Mouse (Mus musculus): ENCODE measurements around the gene Git1. TPM values are rescaled to one million over a fixed set of nuclear protein-coding genes. Genes with fewer than 3 reads are reported as not detected.

Gene Git1
- 196 and 197 TPM in 2 replicates for polyA plus RNA-seq (2012; rRNA removed)

DNA sequence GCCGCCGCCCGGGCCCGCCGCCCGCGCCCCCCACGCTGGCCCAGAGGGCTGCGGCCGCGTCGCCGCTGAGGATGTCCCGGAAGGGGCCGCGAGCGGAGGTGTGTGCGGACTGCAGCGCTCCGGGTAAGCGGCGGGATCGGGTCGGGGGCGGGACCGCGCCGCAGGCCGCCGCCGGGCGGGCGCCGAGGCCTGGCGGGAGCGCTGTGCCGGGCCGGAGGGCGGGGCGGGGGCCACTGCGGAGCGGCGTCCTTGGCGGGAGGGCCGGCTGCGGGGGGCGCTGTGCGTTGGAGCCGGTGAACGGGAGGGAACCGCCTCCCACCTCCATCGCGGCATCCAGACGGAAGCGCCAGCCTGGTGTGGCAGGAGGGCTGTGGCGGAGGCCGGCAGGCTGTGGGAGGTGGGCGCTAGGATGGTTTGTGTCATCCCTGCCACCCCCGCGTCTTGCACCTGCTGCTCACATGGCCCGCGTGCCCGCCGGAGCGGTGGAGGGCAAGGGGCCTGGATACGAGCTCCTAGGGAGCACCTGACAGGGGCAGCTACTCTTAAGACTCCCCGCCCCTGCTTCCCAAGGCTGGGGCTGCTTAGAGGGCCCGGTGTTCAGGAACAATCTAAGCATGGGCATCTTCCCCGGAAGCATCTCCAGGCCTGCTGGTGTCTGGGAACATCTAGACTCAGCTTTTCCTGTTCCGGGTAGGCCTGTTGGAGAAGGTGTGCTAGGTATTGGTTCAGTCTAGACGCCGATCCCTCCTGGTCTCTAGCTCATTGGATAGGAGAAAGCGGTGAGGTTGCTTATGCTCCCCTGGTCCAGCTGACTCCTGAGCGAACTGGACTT lies at the start of gene Git1:
Gene Git1, plus strand, starts transcription at position 51 of the 832 bp plus-strand sequence.
- peak in 1 of 2 experiments; percentile 72 for DNase-seq (ENCODE audit: extremely low spot score in 1 of 2, low spot score in 1 of 2)

DNA sequence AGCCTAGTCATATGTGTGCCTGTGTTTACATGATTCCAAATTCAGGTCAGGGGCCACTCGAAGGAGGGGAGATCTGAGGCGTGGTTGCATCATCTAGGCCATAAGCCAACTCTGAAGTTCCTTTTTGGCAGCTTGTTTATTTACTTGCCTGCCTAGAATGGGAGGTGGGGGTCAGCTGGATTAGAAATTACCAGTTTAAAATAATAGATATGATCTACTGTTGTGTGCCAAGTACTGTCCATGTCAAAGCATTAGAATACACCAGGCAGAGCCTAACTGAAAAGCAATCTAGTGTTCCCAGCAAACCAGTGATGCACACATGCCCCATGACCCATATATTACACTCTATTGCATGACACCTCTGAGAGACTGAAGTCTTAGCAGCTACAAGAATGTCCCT lies 48.4 kb upstream of the Git1 start:
- DNase-seq (ENCODE audit: extremely low spot score in 1 of 2, low spot score in 1 of 2): no peak

DNA sequence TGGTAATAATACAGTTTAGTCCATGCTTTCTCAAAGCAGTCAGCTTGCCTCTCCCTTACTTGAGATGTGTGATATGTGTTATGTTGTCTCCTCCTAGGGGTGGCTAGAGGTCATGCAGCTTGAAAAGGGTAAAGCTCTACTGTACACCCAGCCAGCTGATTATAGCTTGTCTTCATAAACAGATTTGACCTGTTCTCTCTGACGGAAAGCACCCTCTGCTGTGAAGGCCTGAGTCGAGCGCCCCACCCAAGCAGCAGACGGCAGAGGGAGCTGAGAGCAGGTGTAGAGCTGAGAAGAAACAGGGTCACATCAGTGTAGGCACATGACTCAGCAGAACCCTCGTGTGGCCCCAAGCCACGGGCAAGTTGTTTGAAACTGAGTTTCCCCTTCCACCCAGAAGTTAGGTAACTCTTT lies 46.7 kb upstream of the Git1 start:
- peak in 1 of 2 experiments; percentile 65 for DNase-seq (ENCODE audit: extremely low spot score in 1 of 2, low spot score in 1 of 2)

DNA sequence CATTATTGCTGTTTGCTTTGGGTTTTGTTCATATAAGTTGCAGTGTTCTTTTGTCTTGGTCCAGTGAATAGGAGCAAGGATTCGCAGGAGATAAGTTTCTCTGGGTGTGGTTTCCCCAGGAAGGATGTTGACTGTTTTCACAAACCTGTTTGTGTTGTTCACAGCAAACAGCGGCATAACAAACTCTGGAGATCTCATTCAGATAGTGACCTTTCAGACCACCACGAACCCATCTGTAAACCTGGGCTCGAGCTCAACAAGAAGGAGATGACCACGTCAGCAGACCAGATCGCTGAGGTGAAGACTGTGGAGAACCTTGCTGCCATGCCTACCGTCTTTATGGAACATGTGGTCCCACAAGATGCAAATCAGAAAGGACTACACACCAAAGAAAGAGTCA lies 44.1 kb upstream of the Git1 start:
- DNase-seq (ENCODE audit: extremely low spot score in 1 of 2, low spot score in 1 of 2): no peak

DNA sequence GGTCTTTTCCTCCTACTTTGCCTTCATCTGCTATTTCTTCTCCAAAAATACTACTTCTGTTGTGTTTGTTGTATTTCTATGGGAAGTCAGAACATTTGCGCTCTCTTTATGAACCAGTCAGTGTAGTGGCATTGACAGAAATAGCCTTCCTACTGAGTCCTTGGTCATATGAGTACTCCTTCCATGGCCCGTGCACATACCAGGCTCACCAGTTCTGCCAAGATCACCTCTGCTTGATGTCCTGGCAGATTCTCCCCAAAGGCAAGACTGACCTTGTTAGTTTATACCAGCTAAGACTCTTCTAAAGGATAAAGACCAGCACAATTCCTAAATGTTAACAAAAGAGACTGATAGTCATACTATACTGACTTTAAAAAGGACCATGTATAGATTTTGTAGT lies 41.7 kb upstream of the Git1 start:
- no peak for DNase-seq (ENCODE audit: extremely low spot score in 1 of 2, low spot score in 1 of 2)

DNA sequence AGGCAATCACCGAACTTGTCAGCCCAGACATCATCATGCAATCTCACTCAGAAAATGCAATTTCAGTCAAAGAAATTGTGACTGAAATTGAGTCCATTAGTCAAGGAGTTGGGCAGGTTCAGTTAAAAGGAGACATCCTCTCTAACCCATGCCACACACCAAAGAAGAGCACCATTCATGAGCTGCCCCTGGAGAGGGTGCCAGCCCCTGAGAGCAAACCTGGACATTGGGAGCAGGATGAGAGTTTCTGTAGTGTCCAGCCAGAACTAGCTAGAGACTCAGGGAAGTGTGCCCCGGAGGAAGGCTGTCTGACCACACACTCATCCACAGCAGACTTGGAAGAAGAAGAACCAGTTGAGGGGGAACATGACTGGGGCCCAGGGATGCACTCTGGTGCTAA lies 40.0 kb upstream of the Git1 start:
- DNase-seq (ENCODE audit: extremely low spot score in 1 of 2, low spot score in 1 of 2): no peak

DNA sequence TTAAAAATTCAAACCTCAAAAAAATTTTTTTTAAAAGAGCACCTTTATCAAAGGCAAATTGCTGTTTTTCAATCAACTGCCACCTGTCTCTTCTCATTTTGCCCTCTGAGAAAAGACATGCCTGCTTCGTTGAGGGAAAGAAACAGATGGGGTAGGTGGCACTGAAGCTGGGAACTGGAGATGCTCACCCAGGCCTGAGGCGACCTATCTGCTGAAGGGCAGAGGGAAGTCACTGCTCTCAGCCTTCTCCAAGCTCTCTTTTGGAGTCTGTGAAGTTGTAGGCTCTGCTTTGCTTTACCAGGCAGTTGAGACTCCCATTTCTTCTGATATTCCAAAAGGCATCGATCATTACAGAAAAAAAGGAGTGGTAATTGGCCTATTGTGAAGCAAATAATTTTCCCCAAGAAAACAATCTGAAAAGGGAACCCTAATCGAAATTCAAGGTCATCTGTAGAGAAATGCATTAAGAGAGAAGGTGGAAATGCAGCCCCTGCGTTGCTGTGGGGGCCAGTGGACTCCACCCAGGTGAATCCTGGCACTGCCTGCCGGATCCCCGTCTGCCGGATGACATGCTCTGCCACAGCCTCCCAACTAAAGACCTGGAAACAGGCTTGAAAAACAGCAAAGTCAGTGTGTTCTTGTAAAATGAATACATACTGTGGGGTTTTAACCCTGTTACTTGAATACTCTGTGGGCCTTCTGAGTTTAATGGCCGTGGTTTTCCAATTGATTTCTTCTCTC lies 37.4 kb upstream of the Git1 start:
- no peak for DNase-seq (ENCODE audit: extremely low spot score in 1 of 2, low spot score in 1 of 2)

DNA sequence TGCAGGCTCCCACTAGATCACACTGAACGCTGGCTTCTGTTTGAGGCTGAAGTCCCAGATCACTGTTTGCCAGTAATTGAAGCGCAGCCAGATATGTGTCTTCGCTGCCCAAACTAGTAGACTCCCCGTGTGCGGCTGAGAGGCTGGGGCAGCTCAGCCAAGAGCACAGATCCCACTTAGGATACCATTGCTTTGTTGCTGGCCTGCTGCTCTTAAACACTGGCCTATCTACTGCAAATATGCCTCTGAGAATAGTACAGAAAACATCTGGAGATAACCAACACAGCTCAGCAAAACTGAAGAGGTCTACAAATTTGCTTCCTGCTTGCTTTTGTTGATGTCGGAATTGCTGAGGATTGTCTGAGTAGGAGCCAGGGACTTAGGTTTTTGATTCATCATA lies 36.5 kb upstream of the Git1 start:
- DNase-seq (ENCODE audit: extremely low spot score in 1 of 2, low spot score in 1 of 2): peak in 1 of 2 experiments; percentile 26

DNA sequence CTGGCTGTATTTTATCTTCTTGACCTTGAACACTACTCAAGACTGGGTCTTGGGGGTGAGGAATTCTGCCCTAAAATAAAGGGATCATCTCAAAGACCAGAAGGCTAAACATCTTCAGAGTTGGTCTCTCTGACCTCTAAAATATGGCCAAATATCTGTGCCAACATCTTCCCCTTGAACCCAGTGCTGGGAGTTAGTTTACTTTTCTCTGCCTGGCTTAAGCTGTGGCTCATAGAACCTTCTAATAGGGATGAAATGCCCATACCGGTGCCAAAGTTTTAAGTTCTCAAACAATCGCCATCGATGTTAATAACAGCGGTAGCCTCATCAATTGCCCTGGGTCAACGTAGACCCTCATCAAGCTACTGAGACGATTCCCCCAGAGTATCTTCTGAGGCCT lies 31.5 kb upstream of the Git1 start:
- no peak for DNase-seq (ENCODE audit: extremely low spot score in 1 of 2, low spot score in 1 of 2)

DNA sequence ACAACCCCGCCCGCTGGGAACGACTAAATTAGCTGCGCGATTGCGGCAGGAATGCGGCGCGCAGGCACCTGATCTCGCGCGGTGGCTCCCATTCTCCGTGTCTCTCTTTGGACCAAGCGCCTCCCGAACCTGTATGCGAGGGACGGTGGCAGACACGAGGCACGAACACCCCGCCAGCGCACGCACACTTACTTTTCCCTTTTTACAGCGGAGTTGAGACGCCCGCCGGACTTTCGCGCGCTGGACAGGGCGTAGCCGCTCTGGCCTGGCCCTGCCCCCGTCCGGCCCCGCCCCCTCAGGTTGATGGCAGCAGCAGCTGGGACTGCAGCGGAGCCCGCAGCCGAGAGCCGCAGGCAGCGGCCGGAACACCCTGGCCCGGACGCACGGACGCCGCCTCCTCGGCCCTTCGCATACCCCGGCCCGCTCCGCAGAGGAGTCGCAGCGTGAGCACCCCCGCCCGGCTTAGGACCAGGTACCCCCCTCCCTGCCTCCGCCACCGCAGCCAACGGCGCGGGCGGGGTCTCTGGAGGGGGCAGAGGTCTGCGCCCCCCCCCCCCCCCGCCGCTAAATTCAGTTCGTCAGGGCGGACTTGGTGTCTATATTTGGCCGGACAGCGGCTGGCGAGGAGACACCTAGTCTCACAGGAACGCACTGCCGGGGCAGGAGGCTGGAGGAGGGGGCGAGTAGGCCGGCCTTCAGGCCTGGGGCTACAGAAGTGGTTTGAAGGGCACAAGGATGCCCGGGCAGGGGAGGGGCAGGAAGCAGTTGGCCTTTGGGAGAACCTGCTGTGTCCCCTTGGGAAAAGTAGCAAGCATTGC lies 30.9 kb upstream of the Git1 start, which contains the start of gene Coro6:
Gene Coro6, plus strand, starts transcription at position 129 of the 818 bp plus-strand sequence.
- peak in 1 of 2 experiments; percentile 47 for DNase-seq (ENCODE audit: extremely low spot score in 1 of 2, low spot score in 1 of 2)

DNA sequence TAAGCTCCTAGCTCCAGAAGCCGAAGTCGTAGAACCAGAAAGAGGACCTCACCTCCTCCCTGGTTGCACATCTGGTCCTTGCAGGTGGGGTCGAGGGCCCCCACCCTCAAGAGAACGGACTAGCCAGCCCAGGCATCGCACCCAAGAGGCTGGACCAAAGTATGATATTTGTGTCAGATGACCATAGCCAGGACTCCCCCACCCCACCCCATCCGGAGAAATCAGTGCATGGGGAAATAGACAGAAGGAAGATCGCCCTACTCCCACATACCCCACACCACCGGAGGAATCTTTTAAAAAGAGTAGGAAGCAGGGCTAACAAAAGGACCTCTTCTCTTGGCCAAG lies 30.3 kb upstream of the Git1 start:
- no peak for DNase-seq (ENCODE audit: extremely low spot score in 1 of 2, low spot score in 1 of 2)

DNA sequence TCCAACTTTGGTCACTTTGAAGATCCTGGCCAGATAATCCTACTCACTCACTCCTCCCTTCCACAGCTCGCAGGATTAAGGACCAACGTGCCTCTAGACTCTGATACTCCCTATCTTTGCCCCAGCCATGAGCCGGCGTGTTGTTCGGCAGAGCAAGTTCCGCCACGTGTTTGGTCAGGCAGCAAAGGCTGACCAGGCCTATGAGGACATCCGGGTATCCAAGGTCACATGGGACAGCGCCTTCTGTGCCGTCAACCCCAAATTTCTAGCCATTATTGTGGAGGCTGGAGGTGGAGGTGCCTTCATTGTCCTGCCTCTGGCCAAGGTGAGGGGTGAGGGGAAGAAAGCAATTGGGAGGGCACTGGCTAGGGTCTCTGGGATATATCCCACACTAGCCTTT lies 29.6 kb upstream of the Git1 start:
- no peak for DNase-seq (ENCODE audit: extremely low spot score in 1 of 2, low spot score in 1 of 2)

DNA sequence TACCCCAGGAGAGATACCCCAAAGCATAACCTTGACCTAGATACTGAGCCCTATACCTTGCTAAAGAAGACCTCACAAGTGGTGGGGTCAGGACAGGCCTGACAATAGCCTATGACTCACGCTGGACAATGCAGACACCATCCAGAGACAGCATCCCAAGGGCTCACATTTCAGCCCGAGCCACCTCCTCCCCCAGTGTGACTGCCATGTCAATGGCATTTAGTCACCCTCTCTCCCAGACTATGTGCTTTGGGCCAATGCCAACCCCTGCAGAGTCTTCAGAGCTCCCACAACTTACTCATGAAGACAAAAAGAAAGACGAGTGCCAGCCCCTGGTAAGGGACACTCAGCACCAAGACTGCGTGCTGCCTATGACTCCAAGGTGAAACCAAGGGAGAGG lies 28.7 kb upstream of the Git1 start:
- DNase-seq (ENCODE audit: extremely low spot score in 1 of 2, low spot score in 1 of 2): no peak

DNA sequence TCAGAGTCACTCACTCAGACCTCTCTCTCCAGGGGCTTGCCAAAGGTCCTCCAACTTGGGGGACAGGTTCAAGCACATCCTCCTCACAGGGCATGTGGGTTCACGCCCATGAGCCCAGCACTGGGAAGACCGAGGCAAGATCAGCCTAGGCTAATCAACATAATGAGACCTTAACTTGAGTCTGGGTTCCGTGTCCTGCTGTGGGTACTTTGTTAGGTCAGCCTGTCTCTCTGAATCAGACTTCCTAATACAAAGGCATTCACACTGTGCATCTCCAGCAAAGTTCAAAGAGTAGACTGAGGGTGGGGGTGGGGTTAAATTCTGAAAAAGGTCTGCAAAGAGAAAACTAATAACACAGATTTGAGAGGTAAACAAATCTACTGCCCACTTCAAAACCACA lies 28.3 kb upstream of the Git1 start:
- no peak for DNase-seq (ENCODE audit: extremely low spot score in 1 of 2, low spot score in 1 of 2)

DNA sequence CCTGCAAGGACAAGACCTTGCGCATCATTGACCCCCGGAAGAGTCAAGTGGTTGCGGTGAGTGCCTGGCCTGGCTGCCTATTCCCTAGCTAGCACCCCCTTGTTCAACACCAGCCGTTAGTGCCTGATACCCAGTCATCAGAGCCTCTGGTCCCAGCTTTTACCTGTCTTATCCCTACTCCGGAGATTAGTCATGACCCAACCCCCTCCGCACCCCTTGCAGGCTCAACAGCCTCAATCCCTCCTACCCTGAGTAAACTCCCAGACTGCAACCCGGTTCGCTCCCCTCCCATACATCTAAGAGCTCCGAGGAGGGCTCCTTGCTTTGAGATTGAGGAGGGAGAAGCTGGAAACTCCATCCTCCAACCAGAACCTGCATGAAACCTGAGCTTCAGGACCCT lies 26.8 kb upstream of the Git1 start:
- no peak for DNase-seq (ENCODE audit: extremely low spot score in 1 of 2, low spot score in 1 of 2)

DNA sequence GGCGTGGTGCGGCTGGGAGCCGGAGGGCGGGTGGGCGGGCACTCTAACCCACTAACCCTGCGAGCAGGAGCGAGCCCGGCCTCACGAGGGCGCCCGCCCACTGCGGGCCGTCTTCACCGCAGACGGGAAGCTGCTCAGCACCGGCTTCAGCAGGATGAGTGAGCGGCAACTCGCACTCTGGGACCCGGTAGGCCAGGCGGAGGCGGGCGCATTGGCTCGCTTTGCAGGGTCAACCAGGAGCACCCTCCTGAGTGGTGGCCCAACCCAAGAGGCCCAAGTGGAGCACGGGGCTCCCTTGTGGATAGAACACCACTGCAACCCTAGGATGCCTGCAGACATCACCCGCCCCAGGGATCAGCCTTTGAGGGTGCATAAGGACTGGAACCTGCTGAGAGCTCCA lies 26.2 kb upstream of the Git1 start:
- DNase-seq (ENCODE audit: extremely low spot score in 1 of 2, low spot score in 1 of 2): peak in 1 of 2 experiments; percentile 74

DNA sequence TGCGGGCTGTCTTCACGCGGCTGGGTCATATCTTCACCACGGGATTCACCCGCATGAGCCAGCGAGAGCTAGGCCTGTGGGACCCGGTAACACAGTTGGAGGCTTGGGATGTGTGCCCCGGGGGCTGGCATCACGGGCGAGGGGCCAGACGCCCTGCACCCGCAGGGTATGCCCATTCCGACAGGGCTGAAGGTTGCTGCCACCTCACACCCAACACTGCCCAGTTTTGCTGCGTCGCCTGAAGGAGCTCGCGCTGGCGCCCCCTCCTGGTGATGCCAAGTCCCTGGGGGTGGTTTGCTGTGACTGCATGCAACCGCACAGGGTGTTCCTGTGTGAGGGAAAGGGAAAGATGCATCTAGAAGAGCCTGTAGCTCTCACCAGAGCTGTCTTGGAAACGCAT lies 25.6 kb upstream of the Git1 start:
- peak in 1 of 2 experiments; percentile 84 for DNase-seq (ENCODE audit: extremely low spot score in 1 of 2, low spot score in 1 of 2)

DNA sequence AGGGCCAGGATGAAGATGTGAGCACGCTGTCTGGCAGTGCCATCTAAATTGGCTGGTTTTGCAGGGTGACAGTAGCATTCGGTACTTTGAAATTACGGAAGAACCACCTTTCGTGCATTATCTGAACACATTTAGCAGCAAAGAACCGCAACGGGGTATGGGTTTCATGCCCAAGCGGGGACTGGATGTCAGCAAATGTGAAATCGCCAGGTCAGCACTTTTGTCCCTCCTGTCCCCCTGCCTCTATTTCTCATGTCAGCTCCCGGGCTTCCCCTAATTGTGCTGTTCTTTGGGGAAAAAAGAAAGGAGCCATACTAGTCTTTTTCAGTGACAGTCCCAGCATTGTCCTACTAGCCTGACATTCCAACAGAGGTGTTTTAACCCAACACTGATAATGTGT lies 25.0 kb upstream of the Git1 start:
- DNase-seq (ENCODE audit: extremely low spot score in 1 of 2, low spot score in 1 of 2): no peak

DNA sequence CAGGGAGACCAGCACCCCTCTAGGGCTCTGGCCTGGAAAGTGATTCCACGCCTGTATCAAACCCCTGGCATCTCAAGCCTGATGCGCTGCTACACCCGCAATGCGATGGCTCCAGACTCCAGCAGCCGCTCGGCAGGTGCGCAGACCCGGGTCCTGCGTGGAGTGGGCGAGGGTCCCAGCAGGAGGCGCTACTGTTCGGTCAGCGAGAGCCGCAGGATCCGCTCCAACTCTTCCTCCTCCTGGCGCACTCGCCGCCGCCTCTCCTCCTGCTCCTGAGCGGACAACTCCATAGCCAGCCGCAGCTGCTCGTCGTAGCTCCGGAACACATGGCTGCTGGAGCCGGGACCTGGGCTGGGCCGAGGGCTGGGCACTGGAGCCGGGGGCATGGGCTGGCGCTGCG lies 22.0 kb upstream of the Git1 start:
- no peak for DNase-seq (ENCODE audit: extremely low spot score in 1 of 2, low spot score in 1 of 2)

DNA sequence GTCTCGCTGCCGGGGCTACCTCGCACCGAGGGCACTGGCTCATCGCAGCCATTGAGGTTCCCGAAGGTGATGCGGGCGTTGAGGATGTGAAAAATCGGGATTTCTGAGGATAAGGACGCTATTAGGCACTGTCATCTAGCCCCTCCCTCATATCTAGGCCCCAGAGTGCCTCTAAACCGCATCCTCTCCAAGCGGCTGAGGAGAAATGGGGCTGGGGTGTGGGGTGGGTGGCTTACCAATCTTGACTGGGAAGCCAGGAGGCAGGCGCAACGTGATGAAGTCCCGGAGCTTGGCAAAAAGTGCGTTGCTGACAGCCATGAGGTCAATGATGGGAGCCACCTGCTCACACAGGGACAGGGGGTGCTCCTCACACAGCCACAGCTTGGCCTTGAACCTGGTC lies 20.6 kb upstream of the Git1 start:
- DNase-seq (ENCODE audit: extremely low spot score in 1 of 2, low spot score in 1 of 2): no peak

DNA sequence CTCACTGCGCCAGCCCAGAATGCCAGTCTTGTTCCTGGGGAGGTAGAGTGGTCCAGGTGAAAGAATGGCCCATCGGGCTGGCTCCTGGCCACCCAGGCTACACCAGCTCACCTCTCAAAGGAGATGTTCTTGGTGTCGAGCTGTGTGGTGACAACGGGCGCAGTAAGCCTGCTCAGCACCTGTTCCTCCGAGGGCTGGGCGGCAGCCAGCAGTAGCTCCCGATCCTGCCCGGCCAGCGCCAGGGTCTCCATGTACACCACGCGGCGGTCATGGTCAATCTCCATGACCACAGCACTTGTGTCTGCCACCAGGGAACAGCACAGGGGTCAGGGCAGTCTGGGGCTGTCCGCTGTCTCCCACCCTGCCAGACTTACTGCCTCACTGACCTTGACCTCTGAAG lies 17.1 kb upstream of the Git1 start:
- DNase-seq (ENCODE audit: extremely low spot score in 1 of 2, low spot score in 1 of 2): no peak
